In genomic region chr13:92828820-92829219, GRCm38 (mm10) we compare ENCODE assay signal across 13 mouse cellular contexts. TPM values are rescaled to one million over a fixed set of nuclear protein-coding genes. Genes with fewer than 3 reads are reported as not detected.
DNase-seq lines count a peak whose midpoint lies in the region; ATAC-seq and TF ChIP-seq lines count a peak whose summit lies in the region.
"Had no signal": no experiment of that assay in that cellular context is flagged by ENCODE, and none has a peak within 500 bp of the region (broad histone marks: within the 10 kb centered on the region; RNA-seq: fewer than 3 reads in every experiment).

No protein-coding gene starts in this region.

- H3K36me3 ChIP-seq in forebrain, embryonic 14.5 days (ENCODE audit: control insufficient read depth, insufficient read depth, low read length), result no peaks in the 10 kb centered on the region
- H3K36me3 ChIP-seq in forebrain, embryonic 10.5 days (replicated peaks), result no peaks in the 10 kb centered on the region
- no peaks in the 10 kb centered on the region for H3K36me3 ChIP-seq in limb, embryonic 14.5 days (ENCODE audit: control insufficient read depth, insufficient read depth, low read length)

- H3K27me3 ChIP-seq in forebrain, embryonic 14.5 days (replicated peaks; ENCODE audit: control insufficient read depth, insufficient read depth, low read length), result no peaks in the 10 kb centered on the region
- no peaks in the 10 kb centered on the region for H3K27me3 ChIP-seq in forebrain, embryonic 10.5 days (ENCODE audit: poor library complexity, severe bottlenecking)
- no peaks in the 10 kb centered on the region for H3K27me3 ChIP-seq in limb, embryonic 14.5 days (ENCODE audit: control insufficient read depth, insufficient read depth, low read length)

- DNase-seq in forebrain, embryonic 14.5 days (ENCODE audit: low spot score), result peak; percentile 29
- no peak for DNase-seq in forebrain, embryonic 10.5 days (ENCODE audit: extremely low spot score, low spot score)
- DNase-seq in kidney, postnatal 10 days, result peak; percentile 48
- no peak for DNase-seq in kidney, postnatal 25 days
- DNase-seq in MN1 (ENCODE audit: low spot score), result peak; percentile 73
- peak; percentile 57 for DNase-seq in limb, embryonic 14.5 days (ENCODE audit: low spot score)
- DNase-seq in thymus, postnatal 0 days (ENCODE audit: low spot score), result no peak
- no peak for DNase-seq in frontal cortex, postnatal 36 days (ENCODE audit: low spot score in 2 of 2)
- DNase-seq: cerebellum, postnatal 36 days; kidney, adult 8-10 months; thymus, postnatal 14 days had no signal

- no peak overlapping the region for H3K4me2 ChIP-seq in forebrain, embryonic 14.5 days (ENCODE audit: low read length)
- no peak overlapping the region for H3K4me2 ChIP-seq in limb, embryonic 14.5 days (replicated peaks; ENCODE audit: low read depth, low read length, severe bottlenecking)

- no peak for TF ChIP-seq POLR2A in limb, embryonic 14.5 days (IDR thresholded peaks at IDR 0.05; ENCODE audit: borderline replicate concordance, extremely low read depth, insufficient read depth, insufficient read length)

- H3K9ac ChIP-seq in forebrain, embryonic 14.5 days (ENCODE audit: low read length), result no peak overlapping the region
- peak overlapping the region; percentile 3; the same call in 1 of the 2 replicates for H3K9ac ChIP-seq in limb, embryonic 14.5 days (ENCODE audit: low read depth, low read length, severe bottlenecking)
- H3K9ac ChIP-seq: liver, embryonic 14.5 days had no signal

- ATAC-seq in forebrain, embryonic 14.5 days, result no peak
- peak; percentile 45; the same call in 1 of the 2 replicates for ATAC-seq in limb, embryonic 14.5 days (ENCODE audit: low FRiP score, low read depth)

- no peaks in the 10 kb centered on the region for H3K9me3 ChIP-seq in forebrain, embryonic 14.5 days (replicated peaks; ENCODE audit: control insufficient read depth, low read length)
- no peaks in the 10 kb centered on the region for H3K9me3 ChIP-seq in forebrain, embryonic 10.5 days
- H3K9me3 ChIP-seq in limb, embryonic 14.5 days (ENCODE audit: control insufficient read depth, low read length), result no peaks in the 10 kb centered on the region

- no peak overlapping the region for H3K27ac ChIP-seq in forebrain, embryonic 14.5 days (ENCODE audit: low read depth, low read length)
- H3K27ac ChIP-seq in forebrain, embryonic 10.5 days, result no peak overlapping the region
- no peak overlapping the region for H3K27ac ChIP-seq in limb, embryonic 14.5 days (replicated peaks; ENCODE audit: low read depth, low read length)
- H3K27ac ChIP-seq: liver, embryonic 14.5 days had no signal

- H3K4me3 ChIP-seq in forebrain, embryonic 14.5 days (ENCODE audit: low read depth, low read length), result no peak overlapping the region
- no peak overlapping the region for H3K4me3 ChIP-seq in forebrain, embryonic 10.5 days
- no peak overlapping the region for H3K4me3 ChIP-seq in limb, embryonic 14.5 days (replicated peaks; ENCODE audit: low read length)

- H3K4me1 ChIP-seq in forebrain, embryonic 14.5 days (ENCODE audit: control insufficient read depth, insufficient read depth, low read length), result no peaks in the 10 kb centered on the region
- H3K4me1 ChIP-seq in forebrain, embryonic 10.5 days, result no peaks in the 10 kb centered on the region
- H3K4me1 ChIP-seq in limb, embryonic 14.5 days (ENCODE audit: control insufficient read depth, insufficient read depth, low read length), result peaks cover 6% of the 10 kb centered on the region; the same call in 1 of the 2 replicates

- 62% methylated on average over 10 of the region's 10 CpGs for WGBS in forebrain, embryonic 14.5 days
- WGBS in forebrain, embryonic 10.5 days, result 82% methylated on average over 10 of the region's 10 CpGs
- WGBS in limb, embryonic 14.5 days, result 40% methylated on average over 10 of the region's 10 CpGs

RNA-seq across cellular contexts. Expression of gene Mtx3, which starts 15.7 kb away (rescaled TPM):
- polyA plus RNA-seq in forebrain, embryonic 14.5 days (2014; fragmentation: Nextera tagmentation; extraction: Ambion mirVana), result 3.8 and 5.1 TPM in 2 replicates
- 2.9 and 3.2 TPM in 2 replicates for polyA plus RNA-seq in forebrain, embryonic 10.5 days (2016; fragmentation: Nextera tagmentation; extraction: Ambion mirVana)
- polyA plus RNA-seq in limb, embryonic 14.5 days (2012; rRNA removed), result 27.3 and 28.1 TPM in 2 replicates
- polyA plus RNA-seq in limb, embryonic 14.5 days (2014; fragmentation: Nextera tagmentation; extraction: Ambion mirVana), result 5.6 and 6.9 TPM in 2 replicates
- 1.4 and 1.7 TPM in 2 replicates for polyA plus RNA-seq in thymus, postnatal 0 days (2015; fragmentation: Nextera tagmentation; extraction: Ambion mirVana)

RNA-seq across cellular contexts. Expression of gene Thbs4, which starts 34.2 kb away (rescaled TPM):
- 1.0 and 1.5 TPM in 2 replicates for polyA plus RNA-seq in forebrain, embryonic 14.5 days (2014; fragmentation: Nextera tagmentation; extraction: Ambion mirVana)
- 2.3 and 2.8 TPM in 2 replicates for polyA plus RNA-seq in forebrain, embryonic 10.5 days (2016; fragmentation: Nextera tagmentation; extraction: Ambion mirVana)
- polyA plus RNA-seq in limb, embryonic 14.5 days (2012; rRNA removed), result 59.9 and 70.6 TPM in 2 replicates
- 32.0 and 38.3 TPM in 2 replicates for polyA plus RNA-seq in limb, embryonic 14.5 days (2014; fragmentation: Nextera tagmentation; extraction: Ambion mirVana)
- 0.55 TPM in 2 replicates for polyA plus RNA-seq in thymus, postnatal 0 days (2015; fragmentation: Nextera tagmentation; extraction: Ambion mirVana)
- polyA plus RNA-seq: C2C12 had no signal

Comparison
In these comparisons a context has a peak if more than half of its experiments do, and no peak if none do; other contexts are left out.
1. DNase-seq: peak in forebrain, embryonic 14.5 days (single experiment), kidney, postnatal 10 days (single experiment), MN1 (single experiment) and limb, embryonic 14.5 days (single experiment); none in forebrain, embryonic 10.5 days (single experiment), kidney, postnatal 25 days (0 of 2), thymus, postnatal 0 days (single experiment) and frontal cortex, postnatal 36 days (0 of 2).